Mouse (Mus musculus) spleen, adult 2 months (tissue): ENCODE measurements at regions not wholly inside any gene's neighbourhood (a gene's known extent, or its start where the extent isn't known, plus 50 kb on each side); places are given as distances from the start of the nearest gene placed in this dataset.

Experiments used
- DNase-seq, 2 experiments: peaks; one replicate each; pipeline versions ENCODE4 v3.0.0 to v3.0.0-alpha.2; 2012 to 2021; ENCODE audit warnings: low spot score in 2 of 2, low read depth in 1 of 2
- H3K27ac ChIP-seq: fragments of 200-500 bp; 2 replicates; pipeline ENCODE4 v1.5.1; 2012; ENCODE audit warnings: low read length, inconsistent platforms; ENCODE audit not compliant: insufficient read depth
- H3K27me3 ChIP-seq: fragments of 200-500 bp; 2 replicates; pipeline ENCODE4 v1.6.1; 2012; ENCODE audit warnings: mild to moderate bottlenecking, moderate library complexity, low read length, inconsistent platforms; ENCODE audit not compliant: control insufficient read depth, insufficient read depth
- H3K36me3 ChIP-seq: fragments of 200-500 bp; 2 replicates; pipeline ENCODE4 v1.6.1; 2012; ENCODE audit warnings: mild to moderate bottlenecking, low read length, inconsistent platforms; ENCODE audit not compliant: control insufficient read depth, insufficient read depth
- H3K4me1 ChIP-seq: fragments of 200-500 bp; 2 replicates; pipeline ENCODE4 v1.6.1; 2011; ENCODE audit warnings: inconsistent platforms; ENCODE audit not compliant: control insufficient read depth, insufficient read depth, insufficient read length
- H3K4me3 ChIP-seq: fragments of 200-500 bp; 2 replicates; pipeline ENCODE4 v1.5.1; 2011; ENCODE audit warnings: mild to moderate bottlenecking, inconsistent platforms; ENCODE audit not compliant: insufficient read depth, insufficient read length; ENCODE audit errors: extremely low read depth
- CTCF ChIP-seq: fragments of 200-500 bp; IDR thresholded peaks from 2 replicates; pipeline ENCODE4 v1.5.1; 2011; ENCODE audit warnings: mild to moderate bottlenecking, inconsistent platforms; ENCODE audit not compliant: insufficient read depth, insufficient read length, insufficient replicate concordance; ENCODE audit errors: extremely low read depth
- POLR2A ChIP-seq: fragments of 200-500 bp; IDR thresholded peaks from 2 replicates; pipeline ENCODE4 v1.6.1; 2011; ENCODE audit warnings: low read depth, low read length, inconsistent platforms
- WGBS: fragments of 180-500 bp; shearing (Covaris S2); methylation state at CpG from one replicate; pipeline ENCODE4 v1.1.7; 2018; 5-methylcytosine and 5-hydroxymethylcytosine counted together

GRCm38 (mm10) chr3:136993473-136993872 is 323.5 kb downstream of the Ppp3ca start:
- no peaks in the 10 kb centered on the region for H3K4me1 ChIP-seq
- H3K27ac ChIP-seq = no peak overlapping the region
- TF ChIP-seq POLR2A (no peak), CTCF (no peak)
- H3K36me3 ChIP-seq = no peaks in the 10 kb centered on the region
- no peak for DNase-seq
- no peaks in the 10 kb centered on the region for H3K27me3 ChIP-seq
- WGBS = 79% methylated on average over 2 of the region's 2 CpGs
- H3K4me3 ChIP-seq = no peak overlapping the region

GRCm38 (mm10) chr3:136994361-136995083 is 324.6 kb downstream of the Ppp3ca start:
- no peak for DNase-seq
- no peaks in the 10 kb centered on the region for H3K4me1 ChIP-seq
- 86% methylated on average over 8 of the region's 8 CpGs for WGBS
- H3K27me3 ChIP-seq = no peaks in the 10 kb centered on the region
- no peak overlapping the region for H3K4me3 ChIP-seq
- H3K36me3 ChIP-seq = no peaks in the 10 kb centered on the region
- TF ChIP-seq CTCF (no peak), POLR2A (no peak)
- no peak overlapping the region for H3K27ac ChIP-seq

- Histone ChIP-seq H3K36me3 (no peaks in the 10 kb centered on the region), H3K27ac (no peak overlapping the region), H3K4me1 (no peaks in the 10 kb centered on the region), H3K4me3 (no peak overlapping the region), H3K27me3 (no peaks in the 10 kb centered on the region)
- WGBS = 93% methylated on average over 3 of the region's 3 CpGs
- DNase-seq = no peak
- TF ChIP-seq POLR2A (no peak), CTCF (no peak)
Observed at GRCm38 (mm10) chr3:136995611-136996335, 325.8 kb downstream of the Ppp3ca start.

GRCm38 (mm10) chr3:136996381-136996895 is 326.5 kb downstream of the Ppp3ca start:
- Histone ChIP-seq H3K4me3 (no peak overlapping the region), H3K27ac (no peak overlapping the region), H3K4me1 (no peaks in the 10 kb centered on the region), H3K27me3 (no peaks in the 10 kb centered on the region), H3K36me3 (no peaks in the 10 kb centered on the region)
- TF ChIP-seq POLR2A (no peak), CTCF (no peak)
- DNase-seq = no peak
- WGBS = 80% methylated on average over 5 of the region's 5 CpGs

- 86% methylated on average over 2 of the region's 2 CpGs for WGBS
- H3K36me3 ChIP-seq = no peaks in the 10 kb centered on the region
- no peak overlapping the region for H3K4me3 ChIP-seq
- H3K27ac ChIP-seq = no peak overlapping the region
- TF ChIP-seq POLR2A (no peak), CTCF (no peak)
- no peaks in the 10 kb centered on the region for H3K27me3 ChIP-seq
- H3K4me1 ChIP-seq = no peaks in the 10 kb centered on the region
- no peak for DNase-seq
Observed at GRCm38 (mm10) chr3:137011551-137011950, 329.3 kb upstream of the Emcn start.

GRCm38 (mm10) chr3:137014686-137015085 is 326.2 kb upstream of the Emcn start:
- no peak for DNase-seq
- H3K36me3 ChIP-seq = no peaks in the 10 kb centered on the region
- TF ChIP-seq CTCF (no peak), POLR2A (no peak)
- no peak overlapping the region for H3K27ac ChIP-seq
- no peaks in the 10 kb centered on the region for H3K27me3 ChIP-seq
- H3K4me3 ChIP-seq = no peak overlapping the region
- no peaks in the 10 kb centered on the region; the same call in 1 of the 2 replicates for H3K4me1 ChIP-seq
- 59% methylated on average over 2 of the region's 2 CpGs for WGBS

- no peaks in the 10 kb centered on the region for H3K27me3 ChIP-seq
- 83% methylated on average over 3 of the region's 3 CpGs for WGBS
- TF ChIP-seq POLR2A (no peak), CTCF (no peak)
Observed at GRCm38 (mm10) chr3:137015199-137015598, 325.7 kb upstream of the Emcn start.

More at GRCm38 (mm10) chr3:137015199-137015598, 325.7 kb upstream of the Emcn start:
- H3K36me3 ChIP-seq = no peaks in the 10 kb centered on the region
- no peak overlapping the region for H3K27ac ChIP-seq
- no peak for DNase-seq
- H3K4me3 ChIP-seq = no peak overlapping the region
- H3K4me1 ChIP-seq = no peaks in the 10 kb centered on the region; the same call in 1 of the 2 replicates
